Mouse (Mus musculus) embryo, embryonic 11.5 days (tissue): ENCODE data around the gene Tbx2.

Source experiments
- DNase-seq: peaks from one replicate; pipeline ENCODE4 v3.0.0-alpha.2; 2012; ENCODE audit warnings: low read depth, low spot score

Gene Tbx2

DNA sequence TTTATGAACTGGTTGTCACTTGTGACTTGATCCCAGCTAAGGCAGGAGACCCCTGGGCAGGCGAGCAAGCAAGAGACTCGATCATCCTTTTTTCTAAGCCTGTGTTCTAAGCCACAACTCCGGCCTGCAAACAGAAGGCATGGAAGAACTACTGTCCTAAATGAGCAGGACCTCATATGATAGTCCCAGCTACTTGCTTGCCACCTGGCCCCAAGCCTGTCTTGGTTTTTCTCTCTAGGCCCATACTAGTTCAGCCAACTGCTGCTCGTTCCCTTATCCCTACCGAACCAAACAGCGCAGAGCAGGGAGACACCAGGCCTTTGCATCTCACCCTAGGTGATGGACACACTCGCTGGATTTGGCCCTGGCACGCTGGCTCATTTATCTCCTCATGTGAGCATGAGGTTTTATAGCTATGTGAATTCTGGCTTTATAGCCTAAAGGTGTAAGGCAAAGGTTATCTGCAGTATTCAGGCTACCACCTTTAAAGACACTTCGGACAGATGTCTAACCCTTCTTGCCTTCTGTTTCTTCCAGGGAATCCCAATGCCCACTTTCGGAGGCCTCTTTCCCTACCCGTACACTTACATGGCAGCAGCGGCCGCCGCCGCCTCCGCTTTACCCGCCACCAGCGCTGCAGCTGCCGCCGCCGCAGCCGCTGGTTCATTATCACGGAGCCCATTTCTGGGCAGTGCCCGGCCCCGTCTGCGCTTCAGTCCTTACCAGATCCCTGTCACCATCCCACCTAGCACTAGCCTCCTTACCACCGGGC lies 7.9 kb downstream of the Tbx2 start:
- no peak for DNase-seq

DNA sequence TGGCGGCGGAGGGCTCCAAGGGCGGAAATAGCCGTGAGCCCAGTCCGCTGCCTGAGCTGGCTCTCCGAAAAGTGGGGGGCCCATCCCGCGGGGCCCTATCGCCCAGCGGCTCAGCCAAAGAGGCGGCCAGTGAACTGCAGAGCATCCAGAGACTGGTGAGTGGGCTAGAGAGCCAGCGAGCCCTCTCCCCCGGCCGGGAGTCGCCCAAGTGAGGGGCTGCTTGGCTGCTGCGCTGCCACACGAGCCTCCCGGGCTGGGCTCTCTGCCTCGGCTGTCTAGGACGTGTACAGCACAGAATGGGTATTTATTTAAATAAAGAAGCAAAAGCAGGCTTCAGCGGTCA lies 8.4 kb downstream of the Tbx2 start:
- DNase-seq = no peak

DNA sequence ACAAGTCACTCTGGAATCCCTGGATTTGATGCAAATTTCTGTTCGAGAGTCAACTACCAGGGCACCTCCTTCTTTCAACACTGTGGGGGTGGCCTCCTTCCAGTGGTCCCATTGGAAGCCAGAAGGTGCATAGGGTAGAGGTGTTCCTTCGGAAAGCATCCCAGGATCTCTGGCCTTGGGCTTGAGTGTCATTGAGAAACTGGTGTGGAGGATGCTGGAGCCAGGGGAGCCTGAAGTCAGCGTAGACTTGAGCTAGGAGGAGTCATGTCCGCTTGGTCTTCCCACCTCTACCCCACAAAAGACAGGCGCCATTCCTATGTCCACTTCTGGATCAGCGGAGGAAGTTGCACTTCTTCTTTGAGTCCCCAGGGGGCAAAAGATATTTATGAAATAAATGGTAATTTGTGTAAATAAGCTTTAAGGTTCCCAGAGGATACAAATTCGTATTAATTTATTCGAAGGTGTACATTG lies 8.9 kb downstream of the Tbx2 start:
- no peak for DNase-seq

DNA sequence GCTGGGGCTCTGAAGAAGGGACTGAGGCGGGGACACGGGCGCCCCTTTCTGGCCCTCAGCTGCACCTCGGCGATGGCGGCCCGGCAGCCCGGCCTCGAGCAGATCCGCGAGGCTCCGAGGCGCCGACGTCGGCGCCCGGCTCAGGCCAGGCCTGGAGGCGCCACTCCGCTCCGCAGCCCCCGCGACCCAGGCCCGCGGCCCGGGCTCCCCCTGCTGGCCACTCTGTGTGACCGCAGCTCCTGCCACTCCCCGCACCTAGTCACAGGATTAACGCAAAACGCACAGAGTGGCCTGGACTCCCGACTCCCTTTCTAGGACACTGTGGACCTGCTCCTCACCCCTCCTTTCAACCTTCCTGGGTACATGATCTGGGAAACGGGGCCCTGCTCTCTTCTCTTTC lies 9.6 kb downstream of the Tbx2 start:
- DNase-seq = peak; percentile 72

DNA sequence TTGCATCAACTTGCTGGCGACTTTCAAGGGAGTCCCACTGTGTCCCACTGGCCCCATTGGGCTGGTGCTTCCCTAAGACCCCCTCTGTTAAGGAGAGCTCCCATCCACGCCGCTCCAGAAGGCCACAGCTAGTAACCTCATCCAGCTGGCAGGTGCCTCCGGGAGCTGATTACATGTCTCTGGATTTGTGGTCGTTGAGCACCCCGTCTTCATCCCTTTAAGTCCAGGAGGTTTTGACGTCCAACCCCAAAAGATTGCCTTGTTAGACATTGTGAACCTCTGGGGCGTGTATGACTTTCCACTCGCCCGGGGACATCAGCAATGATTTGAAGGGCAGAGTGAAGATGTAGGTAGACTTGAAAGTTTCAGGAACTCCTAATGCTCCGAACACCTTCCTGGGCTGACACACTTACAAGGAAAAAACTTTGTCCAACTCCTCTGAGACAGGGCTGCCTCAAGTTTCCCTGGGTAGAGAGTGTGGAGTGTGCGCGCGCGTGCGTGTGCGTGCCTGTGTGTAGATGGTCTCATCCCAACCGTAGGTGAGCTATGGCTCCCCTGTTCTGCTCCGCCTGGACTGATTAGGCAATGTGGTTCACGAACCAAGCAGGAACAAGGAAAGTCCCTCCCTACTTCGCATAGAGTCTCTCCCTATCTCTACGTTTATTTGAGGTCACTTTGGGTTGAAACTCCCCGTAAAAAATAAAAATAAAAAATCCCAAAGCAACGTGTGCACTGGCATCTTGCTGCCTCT lies 10.4 kb downstream of the Tbx2 start:
- DNase-seq = no peak

DNA sequence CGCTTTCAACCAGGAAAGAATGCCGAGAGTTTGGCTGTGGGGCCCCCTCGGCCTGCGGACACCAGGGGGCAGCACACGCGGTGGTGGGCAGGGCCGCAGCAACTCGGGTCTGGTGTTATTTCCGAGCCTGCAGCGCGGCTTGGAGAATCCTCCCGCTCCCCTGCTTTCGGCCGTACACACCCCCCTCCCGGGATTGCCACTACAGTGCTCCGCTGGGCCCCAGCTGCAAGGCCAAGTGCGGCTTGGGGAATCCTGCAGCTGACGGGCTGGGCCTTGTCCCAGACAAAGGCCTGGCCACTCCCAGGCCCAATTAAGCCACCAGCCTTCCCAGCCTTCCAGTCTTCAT lies 11.0 kb downstream of the Tbx2 start:
- DNase-seq = peak; percentile 69

DNA sequence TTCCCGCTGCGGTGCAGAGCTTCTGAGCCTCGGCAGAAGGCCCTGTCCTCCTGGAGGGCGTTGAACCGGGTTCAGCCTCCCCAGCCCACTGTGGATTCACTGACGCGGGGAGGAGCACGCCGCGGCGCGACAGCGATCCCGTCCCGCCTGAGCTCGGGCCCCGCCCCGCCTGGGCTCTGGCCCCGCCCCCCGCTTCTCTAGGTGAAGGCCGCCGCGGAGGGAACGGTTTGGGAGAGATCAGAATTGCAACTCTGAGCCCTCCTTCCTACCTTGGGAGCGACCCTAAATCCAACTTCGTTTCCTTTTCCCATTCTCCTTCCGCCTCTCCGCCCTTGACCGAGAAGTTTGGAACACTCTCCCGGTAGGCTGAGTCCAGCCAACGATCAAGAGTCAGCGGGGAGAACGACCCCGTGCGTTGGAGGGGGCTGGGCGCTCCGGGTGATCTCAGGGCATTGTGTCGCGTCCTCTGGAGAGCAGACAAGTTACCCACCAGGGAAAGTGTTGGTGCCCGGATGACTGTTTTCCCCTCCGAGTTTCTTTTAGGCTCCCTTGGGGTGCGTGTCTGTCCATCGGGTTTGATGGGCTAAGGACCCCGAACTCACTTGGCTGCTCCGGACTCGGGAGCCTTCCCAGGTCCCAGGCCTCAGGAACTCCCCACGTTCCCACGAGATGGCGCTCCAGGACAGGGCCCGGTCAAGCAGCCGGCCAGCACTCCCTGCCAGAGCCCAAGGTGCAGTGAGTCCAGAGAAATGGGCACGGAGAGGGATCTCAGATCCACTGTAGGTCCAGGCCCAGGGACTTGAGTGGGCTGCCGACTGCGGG lies 12.0 kb downstream of the Tbx2 start:
- peak; percentile 87 for DNase-seq

DNA sequence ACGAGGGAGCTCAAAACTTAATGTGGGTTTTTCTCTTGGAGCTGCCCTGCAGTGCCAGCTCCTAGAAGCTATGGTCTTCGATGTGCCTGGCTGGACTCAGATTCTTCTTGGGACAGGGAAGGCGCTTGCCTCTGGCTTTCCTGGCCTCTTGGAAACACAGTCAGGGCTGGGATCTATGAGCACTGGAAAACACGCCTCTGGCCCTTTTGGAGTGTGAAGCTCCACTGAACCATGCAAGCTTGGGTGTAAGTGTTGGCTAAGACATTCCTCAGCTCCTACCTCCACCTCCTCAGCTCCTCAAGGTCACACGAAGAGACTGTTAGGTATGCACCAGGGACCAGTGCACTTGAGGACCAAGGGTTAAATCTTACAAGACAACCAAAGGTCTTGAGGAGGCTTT lies 12.6 kb downstream of the Tbx2 start:
- DNase-seq = no peak

DNA sequence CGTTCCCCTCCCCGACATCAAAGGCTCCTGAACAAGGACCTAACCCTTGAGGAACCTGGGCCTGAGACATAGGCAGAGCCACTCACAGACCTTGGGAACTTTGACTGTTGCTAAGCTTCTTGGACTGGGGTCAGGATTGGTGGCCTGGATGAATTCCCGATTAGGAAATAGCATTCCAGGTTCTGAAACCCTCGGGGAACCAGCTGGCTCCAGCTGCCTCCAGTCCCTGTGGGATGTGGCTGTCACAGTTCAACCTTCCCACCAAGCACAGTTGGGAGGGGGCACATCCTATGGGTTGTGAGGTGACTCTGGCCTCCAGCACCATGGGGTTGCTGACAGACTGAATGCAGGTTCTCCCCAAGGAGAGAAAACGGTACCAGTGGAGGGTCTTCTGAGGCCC lies 13.6 kb downstream of the Tbx2 start:
- DNase-seq = no peak

DNA sequence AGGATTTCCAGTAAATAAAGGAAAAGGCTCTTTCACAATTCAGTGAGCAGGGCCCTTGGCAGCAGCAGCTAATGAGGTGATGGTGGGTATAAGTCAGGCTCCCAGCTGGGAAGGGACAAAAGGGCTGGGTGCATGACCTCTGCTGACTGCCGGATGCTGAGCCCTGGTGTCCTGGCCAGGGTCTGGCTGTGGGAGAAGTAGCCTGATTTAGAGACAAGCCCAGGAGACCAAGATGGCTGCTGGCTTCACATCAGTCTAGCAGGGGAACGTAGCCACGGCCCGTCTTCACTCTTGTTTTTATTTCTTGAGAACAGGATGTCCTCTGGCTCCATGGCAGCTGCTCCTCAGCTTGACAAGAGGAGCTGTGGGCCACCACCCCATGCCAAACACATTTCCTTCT lies 14.2 kb downstream of the Tbx2 start:
- DNase-seq = no peak

DNA sequence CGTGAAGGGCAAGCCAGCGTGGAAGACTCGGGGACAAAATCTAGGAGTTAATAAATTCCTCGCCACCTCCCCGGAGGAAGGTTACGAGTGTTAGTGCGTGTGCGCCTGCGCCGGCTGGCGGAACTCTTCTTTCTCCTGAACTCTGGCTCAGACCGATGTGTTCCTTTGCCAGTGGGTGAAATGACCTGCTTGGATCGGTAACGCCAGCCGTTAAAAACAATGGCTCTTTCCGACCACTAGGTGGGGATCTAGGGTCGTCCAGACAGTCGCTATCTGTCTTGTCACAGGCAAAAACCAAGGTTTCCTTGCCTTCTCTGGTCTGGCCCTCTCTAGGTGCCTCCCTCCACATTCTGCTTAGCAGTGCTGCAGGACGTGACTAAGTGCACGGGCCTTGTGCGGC lies 16.7 kb downstream of the Tbx2 start:
- peak; percentile 84 for DNase-seq

DNA sequence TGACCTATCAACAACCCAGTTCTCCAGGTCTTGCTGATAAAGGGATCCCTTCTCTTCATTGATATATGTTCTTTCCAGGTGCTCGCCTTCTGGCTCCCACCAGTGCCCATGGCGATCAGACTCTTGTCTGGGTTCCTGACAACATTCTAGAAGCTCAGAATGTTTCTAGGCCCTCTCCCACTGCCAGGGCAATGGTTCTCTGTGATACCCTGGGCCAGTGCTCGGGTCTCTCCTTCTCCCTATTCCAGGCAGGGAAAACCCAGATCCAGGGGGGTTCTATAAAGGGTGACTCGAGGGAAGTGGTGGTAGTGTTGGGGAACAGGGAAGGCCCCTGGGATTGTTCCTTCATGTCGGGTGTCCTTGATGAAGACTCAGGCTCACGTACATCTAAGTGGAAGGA lies 17.9 kb downstream of the Tbx2 start, which contains the start of gene Gm11444:
TSS of gene Gm11444 (minus strand) at position 101 of the 400 bp plus-strand sequence.
- no peak for DNase-seq

DNA sequence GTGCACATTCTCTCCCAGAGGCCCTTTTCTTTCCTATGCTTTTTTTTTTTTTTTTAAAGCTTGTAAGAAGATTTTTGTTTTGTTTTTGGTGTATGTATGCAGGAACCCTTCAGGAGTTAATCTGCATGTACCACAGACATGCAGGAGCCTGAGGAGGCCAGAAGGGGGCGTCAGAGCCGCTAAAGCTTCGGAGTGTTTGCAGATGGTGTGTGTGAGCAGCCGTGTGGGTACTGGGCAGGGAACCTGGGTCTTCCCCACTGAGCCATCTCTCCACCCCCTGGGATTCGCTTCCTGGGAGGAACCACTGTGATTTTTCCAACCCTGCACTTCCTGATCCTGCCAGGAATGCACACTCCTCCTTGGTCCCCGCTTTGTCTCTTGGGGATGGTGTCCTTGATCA lies 18.4 kb downstream of the Tbx2 start:
- no peak for DNase-seq

DNA sequence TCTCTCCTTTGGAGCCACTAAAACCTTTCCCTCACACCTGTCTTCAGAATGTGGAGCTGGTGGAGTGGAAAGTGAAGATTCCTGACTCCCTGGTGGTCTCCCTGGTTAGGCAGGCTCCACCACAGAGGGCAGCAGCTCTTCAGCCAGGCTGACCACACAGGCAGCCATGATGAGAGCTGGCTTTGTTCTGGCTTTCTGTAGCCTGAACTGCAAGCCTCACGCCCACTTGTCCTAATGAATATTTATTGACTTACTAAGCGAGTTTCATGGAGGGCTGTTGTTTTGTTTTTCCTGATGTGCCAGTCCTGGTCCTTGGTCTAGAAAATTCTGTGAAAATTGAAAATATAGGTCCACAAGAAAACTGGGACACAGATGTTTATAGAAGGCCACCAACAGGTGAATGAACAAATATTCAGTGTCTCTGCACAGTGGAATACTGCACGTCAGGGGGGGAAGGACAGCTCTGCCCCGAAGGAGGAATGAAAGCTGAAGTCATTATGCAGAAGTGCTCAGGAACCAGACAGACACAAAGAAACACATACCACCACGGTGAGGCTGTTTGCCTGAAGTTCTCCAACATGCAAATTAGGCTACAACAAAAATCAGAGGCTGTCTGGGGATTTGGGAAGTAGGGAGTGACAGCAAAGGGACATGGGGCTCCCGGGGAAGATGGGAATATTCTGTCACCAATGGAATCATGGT lies 25.8 kb downstream of the Tbx2 start:
- DNase-seq = no peak

DNA sequence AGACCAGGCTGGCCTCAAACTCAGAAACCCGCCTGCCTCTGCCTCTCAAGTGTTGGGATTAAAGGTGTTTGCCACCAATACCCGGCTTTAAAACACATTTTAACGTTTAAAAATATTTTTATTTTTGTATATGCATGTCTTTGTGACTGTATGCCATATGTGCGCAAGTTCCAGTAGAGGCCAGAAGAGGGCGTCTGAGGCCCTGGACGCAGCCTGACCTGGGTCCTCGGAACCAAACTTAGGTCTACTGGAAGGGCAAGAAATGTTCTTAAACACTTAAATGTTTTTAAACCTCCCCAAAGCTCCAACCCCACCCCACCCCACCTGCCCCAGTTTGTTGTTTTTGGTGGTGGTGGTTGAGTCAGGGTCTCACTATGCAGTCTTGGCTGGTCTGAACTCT lies 32.0 kb downstream of the Tbx2 start:
- DNase-seq = no peak

DNA sequence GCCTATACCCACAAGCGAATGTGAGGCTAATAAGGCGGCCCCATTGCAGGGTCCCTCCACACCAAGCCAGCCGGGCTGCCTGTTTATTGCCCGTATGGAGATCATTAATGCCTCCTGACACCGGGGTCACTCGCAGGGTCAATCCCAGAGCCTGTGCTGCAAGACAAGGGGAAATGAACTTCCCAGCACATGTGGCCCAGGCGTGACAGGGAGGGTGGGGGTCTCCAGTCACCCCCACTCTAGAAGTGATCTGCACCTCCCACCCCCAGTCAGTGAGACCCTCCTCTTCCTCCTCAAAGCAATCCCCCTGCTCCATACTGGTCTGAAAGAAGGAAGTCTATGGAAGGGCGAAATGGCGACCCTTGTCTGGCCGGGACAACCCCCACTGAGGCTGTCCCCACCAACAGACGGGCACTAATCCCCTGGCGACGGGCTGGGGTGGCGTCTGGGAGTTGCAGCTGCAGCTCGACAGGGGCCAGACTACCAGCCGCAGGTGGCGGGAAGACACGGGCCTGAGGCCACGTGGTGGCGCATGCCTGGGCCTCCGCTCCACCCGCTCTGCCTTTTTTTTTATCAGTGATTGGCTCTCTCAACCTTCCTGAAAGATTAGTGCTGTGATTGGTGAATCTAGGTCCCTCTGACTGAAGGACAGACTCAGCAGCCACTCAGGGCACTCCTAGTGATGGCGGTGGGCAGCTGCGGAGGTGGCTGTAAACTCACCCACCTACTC lies 43.9 kb downstream of the Tbx2 start:
- DNase-seq = no peak

DNA sequence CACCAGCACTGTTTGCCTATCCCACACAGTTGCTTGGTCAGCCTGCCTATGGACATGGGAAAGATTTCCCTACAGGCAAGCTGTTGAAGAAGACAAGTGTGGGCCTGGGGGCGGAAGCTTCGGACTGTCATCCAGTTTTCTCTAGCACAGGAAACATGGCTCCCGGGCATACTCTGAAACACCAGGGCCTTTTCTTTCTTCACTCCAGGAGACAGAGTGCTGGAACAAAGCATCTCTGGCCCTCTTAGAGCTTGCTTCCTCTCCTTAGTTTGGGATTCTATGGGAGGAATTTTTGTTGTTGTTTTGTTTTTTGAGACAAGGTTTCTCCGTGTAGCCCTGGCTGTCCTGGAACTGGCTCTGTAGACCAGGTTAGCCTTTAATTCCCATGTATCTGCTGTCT lies 52.1 kb downstream of the Tbx2 start:
- no peak for DNase-seq

DNA sequence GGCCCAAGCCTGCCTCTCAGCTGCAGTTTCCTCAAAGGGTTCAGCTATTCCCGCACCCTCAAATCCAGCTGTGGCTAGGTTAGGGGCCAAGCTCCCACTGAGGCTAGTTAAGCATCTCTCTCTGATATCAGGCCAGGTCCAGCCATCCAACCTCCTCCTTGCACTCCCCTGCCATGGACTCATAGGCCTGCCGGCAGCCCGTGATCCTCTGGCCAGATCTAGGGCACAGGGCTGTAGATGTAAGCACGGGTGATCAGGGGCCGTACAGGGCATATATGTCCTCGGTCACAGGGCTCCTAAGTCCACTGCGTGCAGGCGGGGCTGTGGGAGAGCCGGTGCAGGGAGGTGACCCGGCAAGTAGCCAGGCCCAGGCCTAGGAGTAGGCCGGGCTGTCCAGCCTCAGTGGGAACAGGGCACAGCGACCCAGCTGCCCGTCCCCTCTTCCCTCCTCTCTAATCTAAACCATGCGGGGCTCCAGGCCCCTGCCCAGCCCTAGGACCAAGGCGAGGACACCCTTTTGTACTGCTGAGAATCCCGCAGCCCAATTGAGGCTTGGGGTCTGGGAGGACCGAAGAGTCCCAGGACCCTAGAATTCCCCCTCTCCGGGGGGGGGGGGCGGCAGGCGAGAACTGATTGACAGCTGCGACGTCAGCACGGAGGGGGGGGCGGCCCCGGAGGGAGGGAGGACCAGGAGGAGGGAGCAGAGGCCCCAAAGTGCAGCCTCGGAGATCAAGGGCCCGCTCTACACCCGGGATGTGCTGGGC lies 53.5 kb downstream of the Tbx2 start, which contains the start of gene Tbx4:
TSS of gene Tbx4 (plus strand) at position 758 of the 764 bp plus-strand sequence.
- no peak for DNase-seq

DNA sequence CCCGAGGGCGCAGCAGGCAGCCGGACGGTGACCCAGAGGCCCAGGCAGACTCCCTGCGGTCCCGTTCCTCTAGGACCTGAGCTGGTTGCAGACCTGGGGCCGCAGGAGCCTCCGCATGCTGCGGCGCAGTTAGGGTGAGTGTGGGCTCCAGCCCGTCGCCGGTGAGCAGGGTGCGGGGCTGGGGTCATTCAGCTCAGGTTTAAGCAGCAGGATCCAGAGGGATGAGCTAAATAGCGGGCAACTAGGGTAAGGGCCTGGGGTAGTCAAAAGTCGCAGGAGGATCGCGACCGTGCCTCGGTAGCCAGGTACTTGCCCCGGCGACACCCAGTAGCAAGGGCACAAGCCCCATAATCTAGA lies 54.1 kb downstream of the Tbx2 start:
- DNase-seq = no peak

DNA sequence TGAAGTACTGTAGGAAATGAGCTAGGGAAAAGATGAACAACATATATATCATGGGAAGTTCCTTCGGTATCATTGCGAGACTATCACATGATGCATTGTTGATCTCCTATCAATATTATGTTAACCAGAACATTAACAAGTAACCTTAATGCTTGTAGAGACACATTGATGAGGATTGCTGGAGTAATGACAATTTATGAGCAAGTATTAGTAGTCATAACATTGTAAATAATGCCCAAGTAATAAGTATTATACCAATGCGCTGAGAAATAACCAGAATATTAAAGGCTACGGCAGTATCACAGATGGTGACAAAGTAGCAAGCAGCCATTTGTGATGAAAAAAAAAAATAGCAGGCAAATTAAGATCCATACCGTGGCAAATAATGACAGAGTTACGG lies 54.9 kb downstream of the Tbx2 start:
- DNase-seq = no peak
